Mouse (Mus musculus) kidney, embryonic 16.5 days (tissue): ENCODE measurements around the gene Rbbp5. TPM values are rescaled to one million over a fixed set of nuclear protein-coding genes. Genes with fewer than 3 reads are reported as not detected.

Experiments used
- ATAC-seq: fragments of 200-750 bp; cut with Nextera tagmentation; 2 replicates; pipeline ENCODE4 v1.8.0; 2017; ENCODE audit warnings: moderate TSS enrichment; ENCODE audit not compliant: low FRiP score, low TSS enrichment
- H3K27ac ChIP-seq: fragments of 300-500 bp; sonication (generic); 2 replicates; pipeline ENCODE4 v1.5.1; 2014; ENCODE audit warnings: low read length
- H3K27me3 ChIP-seq: fragments of 300-500 bp; sonication (generic); 2 replicates; pipeline ENCODE4 v1.6.1; 2014; ENCODE audit warnings: low read length, control low read depth, mixed read lengths; ENCODE audit not compliant: insufficient read depth
- H3K36me3 ChIP-seq: fragments of 300-500 bp; sonication (generic); 2 replicates; pipeline ENCODE4 v1.6.1; 2014; ENCODE audit warnings: low read length, control low read depth, mixed read lengths; ENCODE audit not compliant: insufficient read depth
- H3K4me1 ChIP-seq: fragments of 300-500 bp; sonication (generic); 2 replicates; pipeline ENCODE4 v1.6.1; 2014; ENCODE audit warnings: low read length, control low read depth, mixed read lengths; ENCODE audit not compliant: insufficient read depth
- H3K4me2 ChIP-seq: fragments of 300-500 bp; sonication (generic); replicated peaks from 2 replicates; pipeline ENCODE4 v1.6.1; 2014; ENCODE audit warnings: low read depth, low read length
- H3K4me3 ChIP-seq: fragments of 300-500 bp; sonication (generic); 2 replicates; pipeline ENCODE4 v1.5.1; 2014; ENCODE audit warnings: mild to moderate bottlenecking, low read length
- H3K9ac ChIP-seq: fragments of 300-500 bp; sonication (generic); replicated peaks from 2 replicates; pipeline ENCODE4 v1.6.1; 2014; ENCODE audit warnings: low read length
- H3K9me3 ChIP-seq: fragments of 300-500 bp; sonication (generic); 2 replicates; pipeline ENCODE4 v1.6.1; 2016; ENCODE audit warnings: low read length, control low read depth
- WGBS: fragments of 180-500 bp; shearing (Covaris S2); extraction: QIAGEN DNeasy Blood & Tissue Kit; methylation state at CpG from one replicate; pipeline ENCODE4 v1.1.7; 2014; 5-methylcytosine and 5-hydroxymethylcytosine counted together
- polyA plus RNA-seq: library from polyadenylated mRNA; unstranded; fragments of >200 nt; fragmentation: Nextera tagmentation; extraction: Ambion mirVana; gene quantifications from 2 replicates; pipeline ENCODE4 v1.2.1, GENCODE M21; 2015

The Rbbp5 gene
- polyA plus RNA-seq, 1 experiment from 2014 or later: 46.6 TPM

DNA sequence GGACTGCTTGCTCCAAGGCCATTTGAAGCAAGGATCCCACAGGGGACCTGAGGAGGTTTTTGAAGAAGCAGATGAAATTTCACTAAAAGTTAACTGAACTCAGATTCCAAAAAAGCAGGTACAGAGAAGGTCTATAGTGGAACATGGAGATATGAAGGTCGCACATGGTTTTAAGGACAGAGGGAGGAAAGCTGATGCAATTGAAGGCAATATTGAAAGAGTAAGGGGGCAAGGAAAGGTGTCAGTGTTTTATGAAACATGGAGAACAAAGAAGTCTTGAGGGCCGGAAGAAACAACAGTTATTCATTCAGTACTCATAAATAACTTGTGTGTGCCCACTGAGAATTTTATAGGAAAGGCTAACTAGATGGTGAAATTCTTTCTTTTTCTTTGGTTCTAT, 4.5 kb downstream of the Rbbp5 start:
- WGBS: 79% methylated on average over 2 of the region's 2 CpGs

DNA sequence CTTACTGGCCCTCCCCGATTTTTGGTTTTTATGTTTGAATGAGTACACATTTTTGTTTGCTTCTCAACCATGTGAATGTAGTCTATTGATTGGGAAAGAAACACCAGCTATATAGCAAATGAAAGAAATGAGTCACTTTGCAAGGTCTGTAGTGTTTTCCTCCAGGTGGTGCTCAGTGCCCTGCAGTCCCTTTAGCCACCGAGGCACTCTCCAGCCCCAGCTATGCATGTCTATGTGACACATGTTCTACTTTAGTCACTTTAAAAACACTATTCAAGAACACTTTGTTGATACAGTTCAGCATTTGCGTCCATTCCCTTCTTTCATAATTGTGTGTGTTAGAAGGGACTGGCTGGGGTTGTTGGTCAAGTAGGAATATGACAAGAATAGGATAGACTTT, 6.1 kb downstream of the Rbbp5 start:
- H3K27me3 ChIP-seq: no peaks in the 10 kb centered on the region
- WGBS: 81% methylated on average over 3 of the region's 3 CpGs
- ATAC-seq: no peak
- peaks cover 8% of the 10 kb centered on the region for H3K4me1 ChIP-seq
- no peak overlapping the region for H3K9ac ChIP-seq
- H3K36me3 ChIP-seq: peaks cover 15% of the 10 kb centered on the region
- H3K4me2 ChIP-seq: no peak overlapping the region
- no peak overlapping the region for H3K4me3 ChIP-seq
- no peaks in the 10 kb centered on the region for H3K9me3 ChIP-seq
- H3K27ac ChIP-seq: no peak overlapping the region

More for the DNA sequence above, 4.5 kb downstream of the Rbbp5 start:
- H3K27me3 ChIP-seq: no peaks in the 10 kb centered on the region
- no peak overlapping the region for H3K4me3 ChIP-seq
- peaks cover 12% of the 10 kb centered on the region for H3K4me1 ChIP-seq
- no peak for ATAC-seq
- H3K27ac ChIP-seq: no peak overlapping the region
- no peak overlapping the region for H3K9ac ChIP-seq
- no peak overlapping the region for H3K4me2 ChIP-seq
- H3K9me3 ChIP-seq: no peaks in the 10 kb centered on the region
- H3K36me3 ChIP-seq: 0 out of 2 replicates have a peak, but pooled peaks cover 6% of the 10 kb centered on the region

DNA sequence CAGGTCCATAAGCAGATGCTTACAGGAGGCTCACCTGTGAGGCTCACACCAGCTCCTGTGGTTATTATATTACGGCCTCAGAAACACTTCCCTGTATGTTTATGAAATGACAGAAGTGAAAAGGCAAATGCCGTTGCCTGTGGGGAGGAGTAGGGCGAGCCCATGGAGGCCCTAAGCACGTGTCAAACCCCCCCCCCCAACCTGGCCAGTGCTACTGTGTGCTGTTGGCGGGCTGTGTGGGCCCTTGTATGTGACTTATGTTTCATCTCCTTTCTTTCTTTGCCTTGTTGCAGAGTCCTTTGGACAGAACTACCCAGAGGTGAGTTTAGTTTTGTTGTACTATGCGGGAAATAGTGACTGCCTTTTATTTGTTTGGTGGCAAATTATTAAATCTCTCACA, 6.6 kb downstream of the Rbbp5 start:
- Histone ChIP-seq H3K4me2 (no peak overlapping the region), H3K4me3 (no peak overlapping the region), H3K4me1 (peaks cover 2% of the 10 kb centered on the region; the same call in 1 of the 2 replicates), H3K36me3 (peaks cover 19% of the 10 kb centered on the region), H3K9me3 (no peaks in the 10 kb centered on the region), H3K9ac (no peak overlapping the region), H3K27me3 (no peaks in the 10 kb centered on the region), H3K27ac (no peak overlapping the region)
- no peak for ATAC-seq
- 87% methylated on average over 6 of the region's 6 CpGs for WGBS

DNA sequence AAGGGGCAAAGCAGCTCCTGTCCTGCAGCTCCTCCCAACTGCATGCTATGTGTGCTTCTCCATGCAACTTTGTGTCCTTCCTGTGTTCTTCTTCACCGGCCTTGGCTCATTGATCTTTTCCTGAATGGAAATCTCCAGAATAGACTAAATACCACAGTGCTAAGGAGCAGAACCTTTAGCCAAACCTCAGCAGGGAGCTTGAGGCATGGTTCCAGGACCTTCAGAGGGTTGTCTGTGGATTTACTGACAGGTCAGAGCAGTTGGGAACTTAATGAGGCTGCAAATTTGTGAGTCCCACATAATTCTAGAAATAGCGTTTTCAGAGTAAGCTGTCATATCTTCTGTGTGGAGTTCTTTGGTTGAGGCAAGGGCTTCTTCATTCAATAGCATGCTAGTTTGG, 23.4 kb downstream of the Rbbp5 start:
- 95% methylated on average over 2 of the region's 2 CpGs for WGBS
- H3K4me3 ChIP-seq: no peak overlapping the region
- H3K9ac ChIP-seq: no peak overlapping the region
- no peak for ATAC-seq
- no peaks in the 10 kb centered on the region for H3K27me3 ChIP-seq
- H3K4me1 ChIP-seq: no peaks in the 10 kb centered on the region
- H3K27ac ChIP-seq: no peak overlapping the region
- H3K9me3 ChIP-seq: no peaks in the 10 kb centered on the region
- peaks cover 66% of the 10 kb centered on the region for H3K36me3 ChIP-seq
- H3K4me2 ChIP-seq: no peak overlapping the region

DNA sequence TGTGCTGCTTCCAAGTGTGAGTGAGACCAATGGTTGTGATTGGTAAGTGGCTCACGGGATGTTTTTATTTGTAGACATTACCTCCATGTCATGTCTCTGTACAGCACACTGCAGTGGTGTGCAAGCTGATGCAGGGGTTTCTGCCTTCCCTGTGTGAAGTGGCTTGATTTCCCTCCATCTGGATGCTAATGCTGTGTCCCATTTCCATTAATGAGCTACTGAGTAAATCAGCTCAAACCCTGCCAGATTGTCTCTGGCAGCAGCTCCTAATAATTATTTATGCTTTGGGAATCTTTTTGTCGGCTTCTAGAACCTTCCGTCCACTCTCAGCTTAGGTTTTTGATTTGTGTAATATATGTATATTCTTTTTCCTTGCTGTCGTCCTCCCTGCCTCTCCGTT, 28.0 kb downstream of the Rbbp5 start:
- Histone ChIP-seq H3K9ac (no peak overlapping the region), H3K9me3 (no peaks in the 10 kb centered on the region), H3K4me1 (no peaks in the 10 kb centered on the region), H3K36me3 (peaks cover 53% of the 10 kb centered on the region), H3K4me2 (no peak overlapping the region), H3K27me3 (no peaks in the 10 kb centered on the region), H3K4me3 (no peak overlapping the region), H3K27ac (no peak overlapping the region)
- no peak for ATAC-seq
- 90% methylated on average over 5 of the region's 5 CpGs for WGBS

DNA sequence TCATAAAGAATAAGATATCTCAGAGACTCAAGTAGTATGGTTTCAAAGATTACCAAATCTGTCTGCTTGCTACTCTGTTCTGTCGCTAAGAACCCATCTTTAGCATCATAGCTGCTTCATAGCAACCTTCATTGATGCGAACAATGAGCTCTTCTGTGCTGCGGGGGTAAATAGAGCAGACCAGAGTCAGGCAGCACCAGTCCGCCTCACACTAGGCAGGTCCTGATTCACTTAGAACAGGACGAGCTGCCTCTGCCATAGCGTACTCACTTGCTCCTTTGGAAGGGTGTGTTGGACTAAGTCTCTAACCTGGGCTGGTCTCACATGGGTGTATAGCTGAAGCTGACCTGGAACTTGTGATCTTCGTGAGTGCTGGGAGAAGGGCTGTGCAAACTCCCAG, 28.9 kb downstream of the Rbbp5 start, which contains the start of gene Tmem81:
Gene Tmem81, plus strand, starts transcription at position 173 of the 400 bp plus-strand sequence.
- ATAC-seq: no peak
- no peaks in the 10 kb centered on the region for H3K9me3 ChIP-seq
- WGBS: 95% methylated on average over 7 of the region's 7 CpGs
- H3K27me3 ChIP-seq: no peaks in the 10 kb centered on the region
- no peak within 1 kb of the TSS for H3K9ac ChIP-seq
- H3K4me3 ChIP-seq: no peak within 1 kb of the TSS
- no peaks in the 10 kb centered on the region for H3K4me1 ChIP-seq
- no peak within 1 kb of the TSS for H3K4me2 ChIP-seq
- peaks cover 48% of the 10 kb centered on the region for H3K36me3 ChIP-seq
- no peak within 1 kb of the TSS for H3K27ac ChIP-seq

DNA sequence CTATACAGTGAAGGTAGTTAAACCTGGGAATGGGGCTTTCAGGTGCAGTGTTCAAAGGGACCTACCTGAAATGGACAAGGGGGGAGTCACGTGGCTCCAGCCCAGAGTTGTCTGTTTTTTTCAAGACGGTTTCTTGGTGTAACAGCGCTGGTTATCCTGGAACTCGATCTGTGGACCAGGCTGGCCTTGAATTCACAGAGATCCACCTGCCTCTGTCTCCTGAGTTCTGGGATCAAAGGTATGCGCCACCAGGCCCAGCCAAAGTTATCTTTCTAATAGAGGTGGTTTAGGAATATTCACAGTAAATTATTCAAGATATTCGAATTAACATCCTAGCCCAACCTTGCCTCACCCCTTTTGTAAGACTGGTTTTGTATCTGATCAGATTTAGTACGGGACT, 29.5 kb downstream of the Rbbp5 start:
- no peaks in the 10 kb centered on the region for H3K27me3 ChIP-seq
- ATAC-seq: no peak
- no peak overlapping the region for H3K27ac ChIP-seq
- 89% methylated on average over 7 of the region's 7 CpGs for WGBS
- H3K9ac ChIP-seq: no peak overlapping the region
- no peak overlapping the region for H3K4me3 ChIP-seq
- H3K4me2 ChIP-seq: no peak overlapping the region
- peaks cover 5% of the 10 kb centered on the region; the same call in 1 of the 2 replicates for H3K4me1 ChIP-seq
- H3K9me3 ChIP-seq: no peaks in the 10 kb centered on the region
- H3K36me3 ChIP-seq: peaks cover 44% of the 10 kb centered on the region

DNA sequence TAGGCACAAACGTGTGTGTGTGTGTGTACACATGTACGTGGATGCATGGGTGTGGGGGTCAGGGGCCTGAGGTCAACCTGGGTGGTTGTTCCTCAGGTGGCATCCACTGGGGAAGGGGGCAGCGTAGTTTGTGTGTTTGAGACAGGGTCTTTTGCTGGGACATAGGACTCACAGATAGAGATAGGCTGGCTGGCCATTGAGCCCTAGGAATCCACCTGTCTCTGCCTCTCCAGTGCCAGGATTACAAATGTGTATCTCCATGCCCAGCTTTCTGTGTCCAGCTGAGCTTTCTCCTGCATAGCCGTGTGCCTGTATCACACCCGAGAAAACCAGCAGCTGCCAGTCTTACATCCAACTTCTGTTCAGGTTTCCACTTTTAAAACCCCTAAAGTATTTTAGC, 32.6 kb downstream of the Rbbp5 start:
- no peaks in the 10 kb centered on the region for H3K27me3 ChIP-seq
- peaks cover 8% of the 10 kb centered on the region; the same call in 1 of the 2 replicates for H3K4me1 ChIP-seq
- WGBS: 84% methylated on average over 5 of the region's 5 CpGs
- H3K36me3 ChIP-seq: peaks cover 24% of the 10 kb centered on the region
- no peak overlapping the region for H3K27ac ChIP-seq
- ATAC-seq: no peak
- no peak overlapping the region for H3K4me2 ChIP-seq
- H3K9me3 ChIP-seq: no peaks in the 10 kb centered on the region
- no peak overlapping the region for H3K9ac ChIP-seq
- H3K4me3 ChIP-seq: no peak overlapping the region

DNA sequence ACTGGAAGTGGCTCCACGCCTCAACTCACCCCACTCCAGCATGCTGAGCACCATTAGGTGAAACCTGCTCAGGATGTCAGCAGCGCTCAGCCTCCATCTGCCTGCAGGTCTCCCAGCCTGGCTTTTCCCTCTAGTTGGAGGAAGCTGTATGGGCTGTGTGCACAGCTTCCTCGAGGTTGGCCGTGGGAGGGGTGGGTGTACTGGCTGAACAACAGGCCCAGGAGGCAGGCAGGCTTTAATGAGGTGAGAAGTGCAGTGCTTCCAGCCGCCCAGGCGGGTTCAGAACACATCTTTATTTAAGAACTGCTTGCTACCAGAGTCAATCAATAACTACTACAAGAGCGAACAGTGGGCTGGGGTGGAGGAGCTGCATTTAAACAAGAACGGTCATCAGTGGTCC, 34.4 kb downstream of the Rbbp5 start:
- Histone ChIP-seq H3K4me2 (no peak overlapping the region), H3K36me3 (peaks cover 14% of the 10 kb centered on the region; the same call in 1 of the 2 replicates), H3K9me3 (no peaks in the 10 kb centered on the region), H3K4me3 (no peak overlapping the region), H3K27me3 (no peaks in the 10 kb centered on the region), H3K9ac (no peak overlapping the region), H3K27ac (peak overlapping the region; percentile 50; the same call in 1 of the 2 replicates), H3K4me1 (peaks cover 8% of the 10 kb centered on the region; the same call in 1 of the 2 replicates)
- 23% methylated on average over 8 of the region's 8 CpGs for WGBS
- peak; percentile 85 for ATAC-seq

DNA sequence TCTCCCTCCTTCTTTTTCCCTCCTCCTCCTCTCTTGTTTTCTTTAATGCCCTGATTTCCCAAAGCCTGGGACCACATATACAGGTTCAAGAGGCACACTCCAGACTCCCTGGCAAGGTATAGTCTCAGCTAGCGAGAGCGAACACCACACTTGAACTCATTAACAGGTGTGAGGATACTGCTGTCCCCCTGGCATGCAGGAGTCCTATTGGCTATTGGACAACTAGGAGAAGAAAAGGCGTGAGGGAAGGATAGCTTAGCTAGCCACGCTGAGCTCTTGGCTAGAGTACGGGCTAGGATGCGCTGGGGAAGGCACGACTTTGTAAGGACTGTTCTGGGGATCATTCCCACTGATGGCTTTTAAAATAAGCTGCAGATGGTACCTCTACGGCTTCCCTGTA, 34.9 kb downstream of the Rbbp5 start:
- Histone ChIP-seq H3K27me3 (no peaks in the 10 kb centered on the region), H3K4me3 (no peak overlapping the region), H3K36me3 (peaks cover 8% of the 10 kb centered on the region; the same call in 1 of the 2 replicates), H3K4me1 (peaks cover 8% of the 10 kb centered on the region; the same call in 1 of the 2 replicates), H3K9ac (no peak overlapping the region), H3K4me2 (no peak overlapping the region), H3K9me3 (no peaks in the 10 kb centered on the region), H3K27ac (no peak overlapping the region)
- WGBS: 80% methylated on average over 8 of the region's 8 CpGs
- ATAC-seq: no peak
